Mouse (Mus musculus) midbrain, embryonic 12.5 days (tissue): ENCODE measurements at regions not wholly inside any gene's neighbourhood (a gene's known extent, or its start where the extent isn't known, plus 50 kb on each side); places are given as distances from the start of the nearest gene placed in this dataset.

ENCODE experiments used
- ATAC-seq: fragments of 200-750 bp; cut with Nextera tagmentation; 2 replicates; pipeline ENCODE4 v1.8.0; 2017; ENCODE audit warnings: low read depth, moderate TSS enrichment, moderate library complexity; ENCODE audit not compliant: low FRiP score
- H3K27ac ChIP-seq: fragments of 300-500 bp; sonication (generic); replicated peaks from 2 replicates; pipeline ENCODE4 v1.5.1; 2016; ENCODE audit warnings: mild to moderate bottlenecking
- H3K27me3 ChIP-seq: fragments of 300-500 bp; sonication (generic); 2 replicates; pipeline ENCODE4 v1.6.1; 2016; ENCODE audit warnings: mild to moderate bottlenecking
- H3K36me3 ChIP-seq: fragments of 300-500 bp; sonication (generic); 2 replicates; pipeline ENCODE4 v1.6.1; 2016
- H3K4me1 ChIP-seq: fragments of 300-500 bp; sonication (generic); 2 replicates; pipeline ENCODE4 v1.6.1; 2016
- H3K4me2 ChIP-seq: fragments of 300-500 bp; sonication (generic); replicated peaks from 2 replicates; pipeline ENCODE4 v1.6.1; 2016; ENCODE audit warnings: mild to moderate bottlenecking, moderate library complexity
- H3K4me3 ChIP-seq: fragments of 300-500 bp; sonication (generic); 2 replicates; pipeline ENCODE4 v1.5.1; 2016; ENCODE audit warnings: mild to moderate bottlenecking
- H3K9ac ChIP-seq: fragments of 300-500 bp; sonication (generic); replicated peaks from 2 replicates; pipeline ENCODE4 v1.6.1; 2016; ENCODE audit warnings: mild to moderate bottlenecking, moderate library complexity
- H3K9me3 ChIP-seq: fragments of 300-500 bp; sonication (generic); 2 replicates; pipeline ENCODE4 v1.6.1; 2016; ENCODE audit warnings: mild to moderate bottlenecking
- WGBS: fragments of 180-500 bp; shearing (Covaris S2); methylation state at CpG from one replicate; pipeline ENCODE4 v1.1.7; 2016; 5-methylcytosine and 5-hydroxymethylcytosine counted together

- no peak overlapping the region for H3K27ac ChIP-seq
- no peak overlapping the region for H3K4me2 ChIP-seq
- H3K4me3 ChIP-seq: no peak overlapping the region
- H3K36me3 ChIP-seq: no peaks in the 10 kb centered on the region
- no peak for ATAC-seq
- no peaks in the 10 kb centered on the region for H3K27me3 ChIP-seq
- H3K4me1 ChIP-seq: no peaks in the 10 kb centered on the region
- H3K9ac ChIP-seq: no peak overlapping the region
- H3K9me3 ChIP-seq: no peaks in the 10 kb centered on the region
- WGBS: 65% methylated on average over 2 of the region's 2 CpGs
Observed at GRCm38 (mm10) chr5:46406969-46407368, 549.6 kb upstream of the Lcorl start.

GRCm38 (mm10) chr5:46406404-46406803, 549.0 kb upstream of the Lcorl start:
- WGBS: 63% methylated on average over 3 of the region's 3 CpGs
- ATAC-seq: no peak
- Histone ChIP-seq H3K4me2 (no peak overlapping the region), H3K9me3 (no peaks in the 10 kb centered on the region), H3K4me3 (no peak overlapping the region), H3K27me3 (no peaks in the 10 kb centered on the region), H3K36me3 (no peaks in the 10 kb centered on the region), H3K4me1 (no peaks in the 10 kb centered on the region), H3K27ac (no peak overlapping the region), H3K9ac (no peak overlapping the region)

GRCm38 (mm10) chr5:46386591-46386990, 529.2 kb upstream of the Lcorl start:
- no peak overlapping the region for H3K4me2 ChIP-seq
- H3K9me3 ChIP-seq: no peaks in the 10 kb centered on the region
- no peaks in the 10 kb centered on the region for H3K27me3 ChIP-seq
- H3K4me3 ChIP-seq: no peak overlapping the region
- no peak overlapping the region for H3K9ac ChIP-seq
- no peak for ATAC-seq
- WGBS: 61% methylated on average over 2 of the region's 2 CpGs
- no peaks in the 10 kb centered on the region for H3K4me1 ChIP-seq
- H3K36me3 ChIP-seq: no peaks in the 10 kb centered on the region
- no peak overlapping the region for H3K27ac ChIP-seq

GRCm38 (mm10) chr5:46367328-46367727, 509.9 kb upstream of the Lcorl start:
- no peak overlapping the region for H3K4me2 ChIP-seq
- H3K9ac ChIP-seq: no peak overlapping the region
- ATAC-seq: no peak
- H3K9me3 ChIP-seq: no peaks in the 10 kb centered on the region
- H3K27ac ChIP-seq: no peak overlapping the region
- no peak overlapping the region for H3K4me3 ChIP-seq
- H3K27me3 ChIP-seq: no peaks in the 10 kb centered on the region
- no peaks in the 10 kb centered on the region for H3K4me1 ChIP-seq
- H3K36me3 ChIP-seq: no peaks in the 10 kb centered on the region
- WGBS: 84% methylated on average over 1 of the region's 1 CpGs

GRCm38 (mm10) chr5:46363661-46364060, 506.2 kb upstream of the Lcorl start:
- H3K36me3 ChIP-seq: no peaks in the 10 kb centered on the region
- H3K4me1 ChIP-seq: no peaks in the 10 kb centered on the region
- H3K9ac ChIP-seq: no peak overlapping the region
- H3K4me2 ChIP-seq: no peak overlapping the region
- no peaks in the 10 kb centered on the region for H3K27me3 ChIP-seq
- ATAC-seq: no peak
- no peak overlapping the region for H3K27ac ChIP-seq
- no peaks in the 10 kb centered on the region for H3K9me3 ChIP-seq
- H3K4me3 ChIP-seq: no peak overlapping the region
- 97% methylated on average over 2 of the region's 2 CpGs for WGBS

GRCm38 (mm10) chr5:46361637-46362036, 504.2 kb upstream of the Lcorl start:
- Histone ChIP-seq H3K4me3 (no peak overlapping the region), H3K36me3 (no peaks in the 10 kb centered on the region), H3K4me1 (no peaks in the 10 kb centered on the region), H3K4me2 (no peak overlapping the region), H3K9ac (no peak overlapping the region), H3K27me3 (no peaks in the 10 kb centered on the region), H3K27ac (no peak overlapping the region), H3K9me3 (no peaks in the 10 kb centered on the region)
- ATAC-seq: no peak
- 89% methylated on average over 1 of the region's 1 CpGs for WGBS

- ATAC-seq: no peak
- Histone ChIP-seq H3K9me3 (no peaks in the 10 kb centered on the region), H3K4me1 (no peaks in the 10 kb centered on the region), H3K4me3 (no peak overlapping the region), H3K9ac (no peak overlapping the region), H3K27me3 (no peaks in the 10 kb centered on the region), H3K36me3 (no peaks in the 10 kb centered on the region), H3K4me2 (no peak overlapping the region), H3K27ac (no peak overlapping the region)
- WGBS: 62% methylated on average over 5 of the region's 5 CpGs
Observed at GRCm38 (mm10) chr5:46348448-46348847, 491.0 kb upstream of the Lcorl start.

- H3K4me1 ChIP-seq: no peaks in the 10 kb centered on the region
- H3K4me2 ChIP-seq: peak overlapping the region; percentile 26
- peak; percentile 91 for ATAC-seq
- no peaks in the 10 kb centered on the region for H3K9me3 ChIP-seq
- no peak overlapping the region for H3K9ac ChIP-seq
- H3K36me3 ChIP-seq: no peaks in the 10 kb centered on the region
- no peaks in the 10 kb centered on the region for H3K27me3 ChIP-seq
- H3K27ac ChIP-seq: no peak overlapping the region
- WGBS: 20% methylated on average over 16 of the region's 16 CpGs
- H3K4me3 ChIP-seq: no peak overlapping the region
Observed at GRCm38 (mm10) chr5:46347368-46348083, 490.1 kb upstream of the Lcorl start.

GRCm38 (mm10) chr5:46338461-46338860, 481.0 kb upstream of the Lcorl start:
- Histone ChIP-seq H3K27ac (no peak overlapping the region), H3K4me1 (no peaks in the 10 kb centered on the region), H3K4me3 (no peak overlapping the region), H3K36me3 (no peaks in the 10 kb centered on the region), H3K9ac (no peak overlapping the region), H3K9me3 (no peaks in the 10 kb centered on the region), H3K27me3 (no peaks in the 10 kb centered on the region), H3K4me2 (no peak overlapping the region)
- 87% methylated on average over 2 of the region's 2 CpGs for WGBS
- no peak for ATAC-seq

GRCm38 (mm10) chr5:46330880-46331279, 473.5 kb upstream of the Lcorl start:
- H3K9me3 ChIP-seq: no peaks in the 10 kb centered on the region
- no peaks in the 10 kb centered on the region for H3K36me3 ChIP-seq
- H3K27me3 ChIP-seq: no peaks in the 10 kb centered on the region
- no peak overlapping the region for H3K4me2 ChIP-seq
- ATAC-seq: no peak
- H3K4me1 ChIP-seq: no peaks in the 10 kb centered on the region
- H3K9ac ChIP-seq: no peak overlapping the region
- WGBS: 40% methylated on average over 1 of the region's 1 CpGs
- no peak overlapping the region for H3K27ac ChIP-seq
- no peak overlapping the region for H3K4me3 ChIP-seq
